Mouse (Mus musculus) olfactory bulb, adult 2 months (tissue): Measurements from ENCODE around the gene Myrip.

ENCODE experiments used
- CTCF ChIP-seq: fragments of 200-500 bp; IDR thresholded peaks from 2 replicates; pipeline ENCODE4 v1.5.1; 2012; ENCODE audit warnings: low read depth, mild to moderate bottlenecking, low read length, moderate library complexity; ENCODE audit not compliant: insufficient read depth
- POLR2A ChIP-seq: fragments of 200-500 bp; IDR thresholded peaks from 2 replicates; pipeline ENCODE4 v1.6.1; 2012; ENCODE audit warnings: mild to moderate bottlenecking, low read depth, low read length, moderate library complexity; ENCODE audit not compliant: insufficient read depth

GRCm38 (mm10) chr9:120402368-120402767 is 101.1 kb downstream of the Myrip start:
- TF ChIP-seq POLR2A (no peak), CTCF (no peak)
